Comparison of ENCODE assay signal across 8 mouse cellular contexts in the genomic region with DNA sequence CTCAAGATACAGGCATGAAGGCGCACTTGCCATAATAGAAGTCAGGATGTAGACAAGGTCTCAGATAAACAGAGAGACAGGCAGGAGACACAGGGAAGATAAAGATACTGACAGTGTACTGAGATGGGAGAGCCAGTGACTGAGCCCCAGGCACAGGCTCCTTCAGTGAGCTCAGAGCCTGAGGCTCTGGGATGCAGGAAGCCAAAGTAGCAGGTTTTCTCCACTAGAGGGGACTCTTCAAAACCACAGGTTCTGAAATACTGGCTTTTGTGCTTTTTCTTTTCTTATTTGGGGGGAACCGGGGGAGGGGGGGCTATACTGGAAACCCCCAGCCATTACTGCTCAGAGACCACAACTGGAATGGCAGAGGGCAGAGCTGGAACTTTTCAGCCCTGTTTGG. TPM values are rescaled to one million over a fixed set of nuclear protein-coding genes. Genes with fewer than 3 reads are reported as not detected.
DNase-seq lines count a peak whose midpoint lies in the region; ATAC-seq and TF ChIP-seq lines count a peak whose summit lies in the region.
"Had no signal": no experiment of that assay in that cellular context is flagged by ENCODE, and none has a peak within 500 bp of the region (broad histone marks: within the 10 kb centered on the region; RNA-seq: fewer than 3 reads in every experiment).

No protein-coding gene starts in this region.

- no peak for TF ChIP-seq POLR2A in brain, embryonic 14.5 days (IDR thresholded peaks at IDR 0.05; ENCODE audit: borderline replicate concordance, extremely low read depth, insufficient read depth, insufficient read length, poor library complexity, severe bottlenecking)
- no peak for TF ChIP-seq POLR2A in myocyte (IDR thresholded peaks at IDR 0.05; ENCODE audit: insufficient read length, low read depth)

- DNase-seq in layer of hippocampus, adult 11-12 months (ENCODE audit: low spot score): peak; percentile 37
- DNase-seq in layer of hippocampus, adult 9-11 months: no peak
- DNase-seq in brain, embryonic 14.5 days (ENCODE audit: low read depth): peak; percentile 82
- peak; percentile 81 for DNase-seq in forebrain, embryonic 14.5 days (ENCODE audit: low spot score)
- no peak for DNase-seq in gastrocnemius, adult 18-20 months (ENCODE audit: low spot score)
- DNase-seq in MN1 (ENCODE audit: low spot score): no peak

- H3K9me3 ChIP-seq in forebrain, embryonic 14.5 days (replicated peaks; ENCODE audit: control insufficient read depth, low read length): no peaks in the 10 kb centered on the region
- H3K9me3 ChIP-seq: lung, embryonic 15.5 days had no signal

- H3K4me1 ChIP-seq in forebrain, embryonic 14.5 days (ENCODE audit: control insufficient read depth, insufficient read depth, low read length): peaks cover 59% of the 10 kb centered on the region

- peak overlapping the region; percentile 99 for H3K9ac ChIP-seq in forebrain, embryonic 14.5 days (ENCODE audit: low read length)
- H3K9ac ChIP-seq: lung, embryonic 15.5 days had no signal

- peak overlapping the region; percentile 52; the same call in 1 of the 2 replicates for H3K27ac ChIP-seq in forebrain, embryonic 14.5 days (ENCODE audit: low read depth, low read length)
- H3K27ac ChIP-seq: lung, embryonic 15.5 days had no signal

- H3ac ChIP-seq in myocyte (ENCODE audit: control insufficient read depth, insufficient read length): no peak overlapping the region

- peak overlapping the region; percentile 96 for H3K4me3 ChIP-seq in forebrain, embryonic 14.5 days (ENCODE audit: low read depth, low read length)
- no peak overlapping the region for H3K4me3 ChIP-seq in myocyte
- H3K4me3 ChIP-seq: lung, embryonic 15.5 days had no signal

- H3K27me3 ChIP-seq in forebrain, embryonic 14.5 days (replicated peaks; ENCODE audit: control insufficient read depth, insufficient read depth, low read length): no peaks in the 10 kb centered on the region
- no peaks in the 10 kb centered on the region for H3K27me3 ChIP-seq in myocyte (ENCODE audit: control insufficient read depth, insufficient read depth, insufficient read length)
- H3K27me3 ChIP-seq: lung, embryonic 15.5 days had no signal

- peaks cover 9% of the 10 kb centered on the region; the same call in 1 of the 2 replicates for H3K36me3 ChIP-seq in forebrain, embryonic 14.5 days (ENCODE audit: control insufficient read depth, insufficient read depth, low read length)
- H3K36me3 ChIP-seq in myocyte (ENCODE audit: control insufficient read depth, insufficient read depth): no peaks in the 10 kb centered on the region
- H3K36me3 ChIP-seq: lung, embryonic 15.5 days had no signal

- no peak for ATAC-seq in forebrain, embryonic 14.5 days

- WGBS in forebrain, embryonic 14.5 days: 45% methylated on average over 2 of the region's 2 CpGs

- peaks cover 55% of the 10 kb centered on the region for H3K79me2 ChIP-seq in myocyte (ENCODE audit: control insufficient read depth, insufficient read depth)

- H3K4me2 ChIP-seq in forebrain, embryonic 14.5 days (ENCODE audit: low read length): peak overlapping the region; percentile 55
- peak overlapping the region; percentile 1 for H3K4me2 ChIP-seq in myocyte (ENCODE audit: low read depth)
- H3K4me2 ChIP-seq: lung, embryonic 15.5 days had no signal

- TF ChIP-seq CTCF in brain, embryonic 14.5 days (IDR thresholded peaks at IDR 0.05; ENCODE audit: borderline replicate concordance, extremely low read depth, insufficient read depth, insufficient read length): peak; percentile 62; the same call in 1 of the 2 replicates

TF ChIP-seq in myocyte, 11 proteins besides CTCF, POLR2A, EP300 and RAD21:
- no peak for TF ChIP-seq REST (IDR thresholded peaks at IDR 0.05; ENCODE audit: insufficient read depth, insufficient read length)
- no peak for TF ChIP-seq MYOD1 (IDR thresholded peaks at IDR 0.05; ENCODE audit: control insufficient read depth in 1 of 3, insufficient read length in 2 of 3, low read depth in 2 of 3)
- no peak for TF ChIP-seq MAX (IDR thresholded peaks at IDR 0.05; ENCODE audit: low read depth)
- TF ChIP-seq MYOG (IDR thresholded peaks at IDR 0.05; ENCODE audit: control insufficient read depth in 1 of 3, insufficient read depth in 1 of 3, insufficient read length in 2 of 3, low read depth in 2 of 3): no peak
- no peak for TF ChIP-seq POLR2AphosphoS2 (IDR thresholded peaks at IDR 0.05; ENCODE audit: insufficient read length, low read depth)
- no peak for TF ChIP-seq SRF (IDR thresholded peaks at IDR 0.05; ENCODE audit: control insufficient read depth, insufficient read length, low read depth)
- no peak for TF ChIP-seq TCF3 (IDR thresholded peaks at IDR 0.05; ENCODE audit: insufficient read length, low read depth)
- TF ChIP-seq CEBPB (IDR thresholded peaks at IDR 0.05; ENCODE audit: insufficient read depth, poor library complexity, severe bottlenecking): no peak
- TF ChIP-seq USF1 (IDR thresholded peaks at IDR 0.05; ENCODE audit: low read depth): no peak
- no peak for TF ChIP-seq E2F4 (IDR thresholded peaks at IDR 0.05; ENCODE audit: insufficient read depth)
- TF ChIP-seq TCF12 (IDR thresholded peaks at IDR 0.05; ENCODE audit: insufficient read depth, poor library complexity, severe bottlenecking): no peak

RNA-seq across cellular contexts. Expression of a gene that starts 6.4 kb away (rescaled TPM):
- polyA plus RNA-seq in brain, embryonic 14.5 days (2012; rRNA removed): 60.3 and 66.5 TPM in 2 replicates
- polyA plus RNA-seq in forebrain, embryonic 14.5 days (2014; fragmentation: Nextera tagmentation; extraction: Ambion mirVana): 54.7 and 65.7 TPM in 2 replicates
- polyA plus RNA-seq in myocyte (2012; fragmentation: generic; extraction: Trizol): 3.6 TPM
- total RNA-seq in gastrocnemius, adult 18-20 months (2021): 10 to 100 TPM in 1 of 2 experiments, 1 to 10 TPM in 1; 9.7 to 10.3 TPM

Comparison
In these comparisons a context has a peak if more than half of its experiments do, and no peak if none do; other contexts are left out.
1. DNase-seq: peak in layer of hippocampus, adult 11-12 months (single experiment), brain, embryonic 14.5 days (single experiment) and forebrain, embryonic 14.5 days (single experiment); none in layer of hippocampus, adult 9-11 months (single experiment), gastrocnemius, adult 18-20 months (single experiment) and MN1 (single experiment).
2. RNA of a gene that starts 6.4 kb away (polyA plus RNA-seq): 60.3 to 66.5 TPM in brain, embryonic 14.5 days and 54.7 to 65.7 TPM in forebrain, embryonic 14.5 days; 3.6 TPM in myocyte (single experiment); every median in the first group is over 10 times any median in the second.